ENCODE assay signal across 8 mouse cellular contexts in the genomic region with DNA sequence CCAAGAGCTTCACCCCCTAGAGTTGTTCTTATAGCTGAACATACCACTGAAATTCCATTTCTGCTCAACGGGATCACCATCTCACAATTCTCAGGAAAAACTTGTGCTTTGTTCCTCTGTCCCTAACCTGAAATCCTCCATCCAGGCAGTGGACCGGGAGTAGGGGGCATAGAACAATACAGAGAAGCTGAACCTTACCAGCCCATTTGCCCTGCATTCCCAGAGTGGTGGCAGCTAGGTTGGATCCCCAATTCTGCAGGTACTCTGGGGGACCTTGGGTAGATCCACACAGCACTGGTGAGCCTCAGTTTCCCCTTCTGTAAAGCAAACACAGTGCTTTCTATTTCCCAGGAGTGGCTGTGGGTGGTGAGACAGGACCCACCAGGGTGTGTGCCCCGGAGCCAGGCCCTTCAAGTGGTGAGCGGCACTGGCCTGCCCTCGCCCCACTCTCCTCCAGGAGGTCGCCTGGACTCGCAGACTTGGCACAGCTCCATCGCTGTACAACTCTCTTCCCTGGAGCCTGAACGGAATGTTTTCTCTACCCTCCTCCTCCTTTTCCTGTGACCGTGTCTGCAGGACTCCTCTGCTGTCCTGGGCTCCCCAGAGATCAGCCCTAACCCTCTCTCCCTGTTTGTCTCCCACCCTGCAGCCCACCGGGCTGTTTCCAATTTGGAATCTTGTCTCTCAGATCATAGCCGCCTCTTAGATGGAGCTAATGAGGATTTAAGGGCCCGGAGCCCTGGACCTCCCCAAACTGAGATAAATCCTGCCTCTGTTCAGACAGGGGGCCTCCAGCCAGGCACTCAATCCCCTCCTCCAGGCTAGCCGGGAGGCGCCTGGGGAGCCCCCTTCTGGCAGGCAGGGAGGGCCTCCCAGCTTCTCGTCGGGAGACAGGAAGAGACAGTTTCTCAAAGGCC. TPM values are rescaled to one million over a fixed set of nuclear protein-coding genes. Genes with fewer than 3 reads are reported as not detected.
DNase-seq lines count a peak whose midpoint lies in the region; ATAC-seq lines count a peak whose summit lies in the region.

No protein-coding gene starts in this region.

- DNase-seq in right cerebral cortex, postnatal 4 days: peak; percentile 30
- no peak for DNase-seq in right cerebral cortex, postnatal 10 days (ENCODE audit: low spot score in 2 of 2)
- peak; percentile 92 for DNase-seq in midbrain, embryonic 11.5 days (ENCODE audit: low spot score, missing footprints)
- peak; percentile 64 to 70 for DNase-seq in thymus, postnatal 36 days
- DNase-seq in c-Kit-positive CD71-positive TER-119-positive erythroid progenitor cells, embryonic 14.5 days (ENCODE audit: low spot score): no peak
- DNase-seq in cerebellum, adult 11 months: no peak

- H3K27me3 ChIP-seq in heart, embryonic 12.5 days (replicated peaks): peaks cover 33% of the 10 kb centered on the region
- no peaks in the 10 kb centered on the region for H3K27me3 ChIP-seq in kidney, embryonic 16.5 days (ENCODE audit: insufficient read depth, low read length)
- peaks cover 7% of the 10 kb centered on the region; the same call in 1 of the 2 replicates for H3K27me3 ChIP-seq in midbrain, embryonic 11.5 days (ENCODE audit: control insufficient read depth, insufficient read depth, low read length)

- H3K27ac ChIP-seq in heart, embryonic 12.5 days (ENCODE audit: poor library complexity, severe bottlenecking): peak overlapping the region; percentile 38
- H3K27ac ChIP-seq in kidney, embryonic 16.5 days (ENCODE audit: low read length): peak overlapping the region; percentile 78
- H3K27ac ChIP-seq in midbrain, embryonic 11.5 days (ENCODE audit: low read depth, low read length): no peak overlapping the region

- WGBS in heart, embryonic 12.5 days: 5% methylated on average over 17 of the region's 17 CpGs
- 4% methylated on average over 17 of the region's 17 CpGs for WGBS in kidney, embryonic 16.5 days
- 8% methylated on average over 17 of the region's 17 CpGs for WGBS in midbrain, embryonic 11.5 days

- ATAC-seq in heart, embryonic 12.5 days (ENCODE audit: insufficient number of reproducible peaks, low FRiP score): peak; percentile 76
- ATAC-seq in kidney, embryonic 16.5 days (ENCODE audit: low FRiP score, low TSS enrichment): peak; percentile 89
- peak; percentile 30; the same call in 1 of the 2 replicates for ATAC-seq in midbrain, embryonic 11.5 days (ENCODE audit: low FRiP score)

- H3K4me1 ChIP-seq in heart, embryonic 12.5 days (replicated peaks): peaks cover 24% of the 10 kb centered on the region
- H3K4me1 ChIP-seq in kidney, embryonic 16.5 days (ENCODE audit: insufficient read depth, low read length): peaks cover 21% of the 10 kb centered on the region
- H3K4me1 ChIP-seq in midbrain, embryonic 11.5 days (ENCODE audit: control insufficient read depth, insufficient read depth, low read length): peaks cover 7% of the 10 kb centered on the region

- H3K9me3 ChIP-seq in heart, embryonic 12.5 days (replicated peaks): no peaks in the 10 kb centered on the region
- H3K9me3 ChIP-seq in kidney, embryonic 16.5 days (ENCODE audit: low read length): no peaks in the 10 kb centered on the region
- H3K9me3 ChIP-seq in midbrain, embryonic 11.5 days (ENCODE audit: control insufficient read depth, low read length): no peaks in the 10 kb centered on the region

- peak overlapping the region; percentile 61 for H3K4me2 ChIP-seq in heart, embryonic 12.5 days
- peak overlapping the region; percentile 41 for H3K4me2 ChIP-seq in kidney, embryonic 16.5 days (replicated peaks; ENCODE audit: low read depth, low read length)
- peak overlapping the region; percentile 26; the same call in 1 of the 2 replicates for H3K4me2 ChIP-seq in midbrain, embryonic 11.5 days

- peak overlapping the region; percentile 25 for H3K4me3 ChIP-seq in heart, embryonic 12.5 days
- H3K4me3 ChIP-seq in kidney, embryonic 16.5 days (ENCODE audit: low read length): peak overlapping the region; percentile 18; the same call in 1 of the 2 replicates
- no peak overlapping the region for H3K4me3 ChIP-seq in midbrain, embryonic 11.5 days (ENCODE audit: low read depth, low read length)

- H3K36me3 ChIP-seq in heart, embryonic 12.5 days: no peaks in the 10 kb centered on the region
- H3K36me3 ChIP-seq in kidney, embryonic 16.5 days (ENCODE audit: insufficient read depth, low read length): no peaks in the 10 kb centered on the region
- H3K36me3 ChIP-seq in midbrain, embryonic 11.5 days (ENCODE audit: control insufficient read depth, insufficient read depth, low read length): no peaks in the 10 kb centered on the region

- H3K9ac ChIP-seq in heart, embryonic 12.5 days: peak overlapping the region; percentile 30
- peak overlapping the region; percentile 53 for H3K9ac ChIP-seq in kidney, embryonic 16.5 days (replicated peaks; ENCODE audit: low read length)
- H3K9ac ChIP-seq in midbrain, embryonic 11.5 days (ENCODE audit: low read length): 0 out of 2 replicates have a peak overlapping the region, but pooled peaks have one; percentile 4

RNA-seq across cellular contexts. Expression of a gene that starts 52.3 kb away (rescaled TPM):
- 81.0 and 85.4 TPM in 2 replicates for polyA plus RNA-seq in heart, embryonic 12.5 days (2016; fragmentation: Nextera tagmentation; extraction: Ambion mirVana)
- polyA plus RNA-seq in kidney, embryonic 16.5 days (2015; fragmentation: Nextera tagmentation; extraction: Ambion mirVana): 110 and 123 TPM in 2 replicates
- 117 and 130 TPM in 2 replicates for polyA plus RNA-seq in midbrain, embryonic 11.5 days (2014; fragmentation: Nextera tagmentation; extraction: Ambion mirVana)

Comparison
In these comparisons a context has a peak if more than half of its experiments do, and no peak if none do; other contexts are left out.
1. DNase-seq: peak in right cerebral cortex, postnatal 4 days (single experiment), midbrain, embryonic 11.5 days (single experiment) and thymus, postnatal 36 days (2 of 2); none in right cerebral cortex, postnatal 10 days (0 of 2), c-Kit-positive CD71-positive TER-119-positive erythroid progenitor cells, embryonic 14.5 days (single experiment) and cerebellum, adult 11 months (single experiment).
2. ATAC-seq: peak in every context shown above with its lines; median percentile 89 in kidney, embryonic 16.5 days; 76 in heart, embryonic 12.5 days; 30 in midbrain, embryonic 11.5 days.
3. Peak in every context shown above with its lines, with median percentiles within 50 percentile points of each other: H3K4me2 ChIP-seq and H3K9ac ChIP-seq.